Mouse (Mus musculus) 3134 (cell line): ENCODE results near the gene Hdac4.

Experiments used
- DNase-seq: peaks from one replicate; pipeline ENCODE4 v3.0.0-alpha.2; 2011; ENCODE audit warnings: low spot score; ENCODE audit not compliant: insufficient read length; ENCODE audit errors: extremely low read depth

The Hdac4 gene

DNA sequence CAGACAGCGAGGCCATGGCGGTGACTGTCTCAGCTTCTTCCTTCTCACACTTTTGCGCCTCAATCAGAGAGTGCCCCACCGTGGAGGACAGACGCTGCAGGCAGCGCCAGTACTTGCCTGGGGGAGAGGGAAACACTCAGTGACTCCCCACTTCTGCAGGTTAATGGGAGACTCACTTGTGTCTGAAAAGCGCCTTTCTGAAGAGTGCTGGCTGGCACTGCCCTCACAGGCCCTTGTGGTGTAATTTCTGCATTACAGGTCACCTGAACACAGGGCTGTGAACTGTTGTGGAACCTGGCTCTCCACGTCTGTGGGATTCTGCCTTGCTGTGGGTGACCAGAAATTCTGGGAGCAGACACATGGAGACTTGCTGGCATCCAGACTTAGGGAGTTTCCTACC lies 261.8 kb downstream of the Hdac4 start:
- DNase-seq = no peak

DNA sequence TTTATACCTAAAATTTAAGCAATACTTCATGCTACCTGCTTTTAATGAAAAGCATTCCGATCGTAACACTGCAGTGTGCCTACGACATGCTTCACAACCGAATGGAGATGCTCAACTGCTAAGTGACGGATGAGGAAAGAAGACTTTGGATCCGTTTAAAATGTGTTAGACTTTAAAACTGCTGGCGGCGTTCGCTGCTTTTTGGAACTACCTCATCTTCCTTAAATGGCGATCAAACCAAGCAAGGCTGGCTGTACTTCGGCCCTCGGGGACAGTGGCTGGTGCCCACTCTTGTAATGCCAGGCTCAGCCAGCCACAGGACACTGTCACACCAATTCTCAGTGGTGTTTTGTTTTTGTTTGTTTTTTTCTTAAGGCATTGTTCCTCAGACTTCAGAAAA lies 263.3 kb downstream of the Hdac4 start:
- no peak for DNase-seq

- no peak for DNase-seq
These were observed 263.7 kb downstream of the Hdac4 start for GRCm38 (mm10) chr1:91931786-91932185.

DNA sequence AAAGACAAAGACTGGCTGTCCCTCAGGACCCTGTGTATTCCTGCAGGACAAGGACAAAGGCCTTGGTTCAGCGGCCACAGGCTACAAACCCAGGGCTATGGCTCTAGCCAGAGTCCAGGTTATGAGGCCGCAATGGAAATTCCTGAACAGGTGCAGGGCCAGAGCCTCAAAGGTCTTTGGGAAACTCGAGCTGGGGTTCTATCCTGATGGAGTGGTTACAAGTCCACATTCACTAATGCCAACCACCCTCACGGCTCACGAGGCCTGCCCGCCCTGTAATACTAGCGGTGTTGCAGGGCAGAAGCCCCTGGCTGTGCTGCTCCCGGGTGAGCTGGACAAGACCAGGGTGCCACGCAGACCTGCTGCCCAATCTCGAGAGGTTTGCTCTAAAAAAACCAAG lies 264.3 kb downstream of the Hdac4 start:
- no peak for DNase-seq

- DNase-seq = no peak
These were observed 266.4 kb downstream of the Hdac4 start for GRCm38 (mm10) chr1:91929051-91929450.

DNA sequence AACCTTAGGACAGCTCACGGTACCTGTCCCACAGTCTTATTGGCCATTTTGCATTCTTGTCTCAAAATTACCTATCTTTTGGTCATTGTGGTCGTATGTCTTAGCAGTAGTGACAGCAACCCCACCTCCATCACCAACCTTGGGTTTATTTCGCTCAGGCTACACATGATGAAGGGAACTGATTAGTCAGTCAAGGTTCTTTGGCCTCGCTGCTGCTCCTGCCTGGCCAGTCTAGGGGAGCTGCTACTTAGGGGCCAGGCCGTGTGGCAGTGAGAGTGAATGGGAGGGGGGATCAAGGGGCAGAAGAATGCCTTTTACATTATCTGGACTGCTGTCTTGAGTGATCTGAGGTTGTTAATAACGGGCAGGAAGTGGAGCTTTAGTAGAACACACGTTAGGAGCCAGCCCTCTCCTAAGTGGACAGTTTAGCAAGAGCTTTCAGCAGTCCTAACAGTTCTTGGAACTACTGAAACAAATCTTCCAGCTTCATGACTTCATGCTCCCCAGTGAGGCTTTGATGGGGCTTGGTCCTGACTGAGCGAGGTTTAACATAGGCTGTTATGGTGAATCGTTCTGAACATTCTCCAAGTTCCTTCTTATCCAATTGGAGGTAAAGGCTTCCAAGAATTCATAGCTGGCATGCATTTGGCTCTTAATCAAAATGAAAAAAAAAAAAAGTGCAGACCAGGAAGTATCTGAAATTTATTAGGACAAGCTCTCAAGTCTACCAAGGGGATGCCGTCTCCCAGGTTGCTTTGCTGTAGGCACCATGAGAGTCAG lies 267.8 kb downstream of the Hdac4 start:
- DNase-seq = no peak

DNA sequence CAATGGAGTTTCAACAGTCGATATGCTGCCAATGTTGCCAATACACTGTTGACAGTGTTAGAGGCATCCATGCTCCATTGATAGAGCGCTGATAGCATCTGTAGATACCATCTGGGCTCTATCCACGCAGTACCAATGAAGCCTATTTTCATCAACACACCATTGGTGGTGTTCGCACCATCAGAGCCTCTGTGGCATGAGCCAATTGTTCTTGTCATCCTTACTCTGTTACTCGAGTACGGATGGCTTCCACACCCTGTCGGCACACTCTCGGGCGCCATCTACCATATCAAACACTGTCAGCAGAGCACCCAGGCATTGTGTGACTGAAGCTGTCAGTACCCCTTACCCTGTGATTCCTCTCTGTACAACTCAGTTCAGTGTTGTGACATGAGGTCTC lies 271.9 kb downstream of the Hdac4 start:
- DNase-seq = no peak

- DNase-seq = no peak
These were observed 273.0 kb downstream of the Hdac4 start for GRCm38 (mm10) chr1:91922235-91923152.

DNA sequence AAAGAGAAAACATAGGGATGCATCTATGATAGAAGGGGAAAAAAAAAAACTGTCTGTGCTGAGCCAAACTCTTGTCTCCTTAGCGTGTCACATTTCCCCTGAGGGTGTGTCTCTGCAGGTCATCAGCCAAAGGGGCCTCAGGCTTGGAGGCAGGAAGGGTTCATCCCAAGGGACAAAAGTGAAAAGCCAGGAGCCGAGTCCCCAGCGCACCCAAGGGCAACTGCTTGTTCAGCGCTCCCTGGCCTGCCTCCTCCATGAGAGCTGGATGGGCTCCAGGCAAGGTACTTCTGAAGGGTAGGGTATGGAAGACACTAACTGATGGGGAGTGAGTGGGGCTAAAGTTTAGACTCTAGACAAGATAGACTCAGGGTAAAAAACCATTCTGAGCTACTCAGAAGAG lies 273.8 kb downstream of the Hdac4 start:
- DNase-seq = no peak

GRCm38 (mm10) chr1:91921279-91921678 lies 274.2 kb downstream of the Hdac4 start:
- no peak for DNase-seq

DNA sequence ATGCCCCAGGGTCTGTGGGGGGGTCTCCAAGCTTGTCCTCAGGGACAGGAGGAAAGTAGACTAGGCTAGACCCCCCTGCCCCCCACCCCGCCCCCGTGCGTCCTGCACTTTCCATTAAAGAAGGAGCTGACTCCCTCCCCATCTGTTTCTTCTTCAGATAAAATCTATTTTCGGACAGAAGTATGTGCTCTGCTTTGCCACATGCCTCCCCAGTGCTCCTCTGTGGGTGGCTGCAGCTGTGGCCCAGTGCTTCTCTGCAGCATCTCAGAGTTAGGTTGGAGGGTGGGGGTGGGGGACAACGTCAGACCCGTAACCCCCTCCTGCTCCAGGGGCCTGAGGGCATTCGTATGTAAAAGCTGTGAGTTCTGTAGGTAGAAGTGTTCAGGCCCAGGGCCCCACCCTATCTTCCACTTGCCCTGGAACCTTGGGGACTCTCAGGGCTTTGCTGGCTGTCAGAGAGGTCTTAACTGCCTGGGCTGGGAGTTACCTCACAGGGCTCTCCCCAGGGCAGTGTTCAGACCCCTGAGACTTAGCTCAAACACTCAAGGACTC lies 275.4 kb downstream of the Hdac4 start:
- no peak for DNase-seq

GRCm38 (mm10) chr1:91918257-91918800 lies 277.2 kb downstream of the Hdac4 start:
- DNase-seq = no peak

GRCm38 (mm10) chr1:91917596-91917995 lies 277.9 kb downstream of the Hdac4 start:
- DNase-seq = peak; percentile 25

GRCm38 (mm10) chr1:91915961-91916360 lies 279.5 kb downstream of the Hdac4 start:
- DNase-seq = no peak

- no peak for DNase-seq
These were observed 280.9 kb downstream of the Hdac4 start for GRCm38 (mm10) chr1:91914648-91915047.

DNA sequence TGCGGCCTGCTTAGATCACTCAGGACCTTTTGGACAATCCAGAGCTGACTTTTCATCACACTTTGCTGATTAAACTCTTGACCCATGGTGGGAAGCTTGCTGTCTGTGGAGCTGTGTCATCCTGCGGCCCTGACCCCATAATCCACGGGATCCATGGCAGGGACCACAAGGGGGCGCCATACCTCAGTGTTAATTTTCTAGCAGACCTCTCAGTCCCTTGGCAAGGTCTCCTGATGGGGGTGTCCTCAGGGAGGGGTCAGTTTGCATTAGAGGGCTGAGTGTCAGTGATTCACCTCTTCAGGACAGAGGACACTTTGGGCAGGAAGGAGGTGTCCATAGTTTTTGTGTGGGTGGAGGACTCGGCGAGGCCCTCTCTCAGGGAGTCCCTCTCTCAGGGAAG lies 281.6 kb downstream of the Hdac4 start:
- DNase-seq = peak; percentile 26

DNA sequence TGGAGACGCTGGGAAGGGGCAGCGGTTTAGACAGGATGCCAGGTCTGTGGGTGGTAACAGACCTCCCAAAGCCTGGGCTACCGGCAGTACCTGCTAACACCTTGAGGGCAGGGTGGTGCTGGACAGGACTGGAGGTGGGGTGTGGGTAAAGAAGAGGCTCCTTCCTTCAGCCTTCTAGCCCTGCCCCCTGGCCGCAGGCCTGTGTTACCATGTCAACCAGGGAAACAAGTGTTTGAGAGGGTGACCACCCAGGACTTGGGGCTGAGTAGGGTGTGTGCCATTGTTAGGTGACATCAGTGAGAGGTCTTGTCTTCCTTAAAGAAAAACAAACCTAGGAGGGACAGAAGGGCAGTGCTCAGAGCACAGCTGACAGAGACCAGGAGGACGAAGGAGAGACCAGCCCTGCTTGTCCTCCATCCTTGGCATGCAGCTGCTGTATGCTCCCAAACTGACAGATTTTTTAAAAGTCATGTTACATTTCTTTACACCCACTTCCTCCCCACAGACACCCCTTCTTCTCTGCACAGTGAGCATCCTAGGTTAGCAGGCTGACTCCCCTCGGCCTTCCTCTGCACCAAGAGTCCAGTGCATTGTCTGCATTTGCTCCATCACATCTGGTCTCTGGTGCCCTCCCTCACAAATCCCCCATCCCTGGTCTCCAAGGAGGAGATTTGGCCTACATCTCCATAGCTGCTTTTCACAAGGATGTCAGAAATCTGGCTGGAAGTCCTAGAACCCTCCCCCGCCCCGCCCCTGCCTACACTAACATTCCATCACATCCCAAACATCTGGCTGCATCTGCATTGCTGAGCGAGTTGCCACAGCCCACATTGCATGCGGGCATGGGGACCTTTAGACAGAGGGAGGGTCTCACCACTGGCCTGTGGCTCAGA lies 283.0 kb downstream of the Hdac4 start:
- no peak for DNase-seq

DNA sequence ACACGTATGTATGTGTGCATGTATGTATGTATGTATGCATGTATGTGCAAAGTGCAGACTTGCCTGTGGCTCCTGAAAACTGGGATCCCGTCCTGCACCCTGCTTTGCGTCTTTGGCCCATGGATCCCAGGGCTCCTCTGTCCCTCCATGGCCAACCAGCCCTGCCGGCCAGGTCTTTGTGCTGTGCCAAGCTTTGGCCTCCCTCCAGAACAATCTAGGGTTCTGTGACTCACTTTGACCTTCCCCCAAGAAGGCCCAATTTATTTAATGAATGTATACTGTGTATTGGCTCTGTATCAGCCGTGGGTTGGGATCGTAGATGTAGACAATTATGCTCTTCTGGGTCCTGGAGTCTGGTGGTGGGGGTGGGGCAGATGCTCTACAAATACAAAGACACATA lies 290.2 kb downstream of the Hdac4 start:
- DNase-seq = no peak

DNA sequence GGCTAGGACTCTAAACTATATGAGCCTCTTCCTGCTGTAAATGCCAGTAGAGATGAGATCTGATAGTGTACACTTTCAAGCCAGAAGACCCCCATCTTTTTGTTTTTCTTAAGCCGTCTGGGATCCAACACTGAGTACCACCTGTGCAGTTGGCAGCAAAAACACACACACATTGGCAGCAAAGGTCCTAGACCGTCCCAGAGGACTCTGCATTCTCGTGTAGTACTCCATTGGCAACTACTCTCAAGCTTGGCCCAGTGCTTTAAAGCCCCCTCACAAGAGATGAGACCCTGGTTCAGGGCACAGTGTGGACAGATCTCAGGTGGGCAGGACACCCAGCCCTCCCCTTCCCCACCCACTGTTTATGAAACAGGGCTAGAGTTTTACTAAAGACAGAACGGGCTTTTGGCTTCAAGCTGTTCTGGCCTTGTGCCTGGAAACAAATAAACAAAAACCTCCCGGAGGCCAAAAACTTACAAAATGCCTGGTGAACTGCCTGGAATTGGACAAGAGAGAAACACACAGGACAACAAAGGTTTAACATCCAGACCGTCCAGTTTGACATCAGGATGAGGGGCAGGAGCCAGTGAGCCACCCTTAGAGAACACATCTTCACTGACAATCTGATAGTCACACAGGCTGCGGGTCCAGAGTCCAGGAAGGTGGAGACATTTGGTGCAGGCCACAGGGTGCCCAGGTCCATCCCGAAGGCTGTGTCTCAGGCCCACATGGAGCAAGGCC lies 292.1 kb downstream of the Hdac4 start:
- no peak for DNase-seq

- no peak for DNase-seq
These were observed 298.4 kb downstream of the Hdac4 start for GRCm38 (mm10) chr1:91897078-91897477.
